Mouse (Mus musculus) heart, embryonic 14.5 days (tissue): Measurements from ENCODE around the gene Tmc6. TPM values are rescaled to one million over a fixed set of nuclear protein-coding genes. Genes with fewer than 3 reads are reported as not detected.

Experiments used
- polyA plus RNA-seq: library from polyadenylated mRNA; unstranded; fragments of >200 nt; fragmentation: Nextera tagmentation; extraction: Ambion mirVana; gene quantifications from 2 replicates; pipeline ENCODE4 v1.2.1, GENCODE M21; 2014

Gene Tmc6
- polyA plus RNA-seq, 1 experiment from 2014 or later = 22.5 TPM

Other genes starting within 250 kb of the Tmc6 start
- gene Tnrc6c, start 127.9 kb downstream of the Tmc6 start, polyA plus RNA-seq = 8.7 and 8.9 TPM in 2 replicates
- gene Tmc8, start 122 bp downstream of the Tmc6 start, polyA plus RNA-seq = 1.6 and 2.1 TPM in 2 replicates
- 0.19 and 0.44 TPM in 2 replicates for gene 6030468B19Rik, start 15.5 kb upstream of the Tmc6 start, polyA plus RNA-seq
- gene Gm20708, start 27.5 kb upstream of the Tmc6 start, polyA plus RNA-seq = 0.71 and 1.0 TPM in 2 replicates
- 99.4 and 102 TPM in 2 replicates for gene Syngr2, start 27.5 kb upstream of the Tmc6 start, polyA plus RNA-seq
- gene Afmid, start 43.7 kb upstream of the Tmc6 start, polyA plus RNA-seq = 18.7 and 20.8 TPM in 2 replicates
- gene Tk1, start 43.9 kb upstream of the Tmc6 start, polyA plus RNA-seq = 98.0 and 100 TPM in 2 replicates
- gene Birc5, start 67.1 kb upstream of the Tmc6 start, polyA plus RNA-seq = 227 and 240 TPM in 2 replicates
- not detected in 2 replicates for gene Tmem235, start 78.6 kb upstream of the Tmc6 start, polyA plus RNA-seq
- gene Tha1, start 91.3 kb upstream of the Tmc6 start, polyA plus RNA-seq = 4.9 and 5.6 TPM in 2 replicates
- 2.0 and 2.3 TPM in 2 replicates for gene Socs3, start 187.8 kb upstream of the Tmc6 start, polyA plus RNA-seq
- 23.1 TPM in 2 replicates for gene Pgs1, start 204.1 kb upstream of the Tmc6 start, polyA plus RNA-seq